Mouse (Mus musculus) stomach, postnatal 0 days (tissue): ENCODE results near the gene Cacnb1. TPM values are rescaled to one million over a fixed set of nuclear protein-coding genes. Genes with fewer than 3 reads are reported as not detected.

Experiments
- ATAC-seq: fragments of 200-750 bp; cut with Nextera tagmentation; 2 replicates; pipeline ENCODE4 v1.8.0; 2017; ENCODE audit not compliant: low FRiP score, low TSS enrichment
- DNase-seq: peaks from one replicate; pipeline ENCODE4 v3.0.0-alpha.2; 2016; ENCODE audit warnings: low spot score
- H3K27ac ChIP-seq: fragments of 300-500 bp; sonication (generic); replicated peaks from 2 replicates; pipeline ENCODE4 v1.5.1; 2014; ENCODE audit warnings: mild to moderate bottlenecking, control low read depth
- H3K27me3 ChIP-seq: fragments of 300-500 bp; sonication (generic); 2 replicates; pipeline ENCODE4 v1.6.1; 2014; ENCODE audit warnings: low read length; ENCODE audit not compliant: control insufficient read depth, insufficient read depth
- H3K36me3 ChIP-seq: fragments of 300-500 bp; sonication (generic); 2 replicates; pipeline ENCODE4 v1.6.1; 2014; ENCODE audit warnings: low read length, mixed read lengths; ENCODE audit not compliant: control insufficient read depth, insufficient read depth
- H3K4me1 ChIP-seq: fragments of 300-500 bp; sonication (generic); replicated peaks from 2 replicates; pipeline ENCODE4 v1.6.1; 2014; ENCODE audit warnings: antibody characterized with exemption; ENCODE audit not compliant: control insufficient read depth, insufficient read depth
- H3K4me2 ChIP-seq: fragments of 300-500 bp; sonication (generic); replicated peaks from 2 replicates; pipeline ENCODE4 v1.6.1; 2014; ENCODE audit warnings: low read depth, mild to moderate bottlenecking, control low read depth, moderate library complexity
- H3K4me3 ChIP-seq: fragments of 300-500 bp; sonication (generic); 2 replicates; pipeline ENCODE4 v1.5.1; 2014; ENCODE audit warnings: low read depth, low read length, control low read depth
- H3K9ac ChIP-seq: fragments of 300-500 bp; sonication (generic); 2 replicates; pipeline ENCODE4 v1.6.1; 2014; ENCODE audit warnings: mild to moderate bottlenecking, low read length, control low read depth, mixed read lengths
- H3K9me3 ChIP-seq: fragments of 300-500 bp; sonication (generic); 2 replicates; pipeline ENCODE4 v1.6.1; 2016; ENCODE audit warnings: low read length; ENCODE audit not compliant: control insufficient read depth
- CTCF ChIP-seq: IDR thresholded peaks from 2 replicates; pipeline ENCODE4 v1.5.1; 2016; ENCODE audit warnings: antibody characterized with exemption, low read depth, mild to moderate bottlenecking, moderate library complexity
- EP300 ChIP-seq: optimal IDR thresholded peaks from 2 replicates; pipeline ENCODE3; 2016; ENCODE audit warnings: antibody characterized with exemption
- WGBS: fragments of 180-500 bp; shearing (Covaris S2); extraction: QIAGEN DNeasy Blood & Tissue Kit; methylation state at CpG from one replicate; pipeline ENCODE4 v1.1.7; 2014; 5-methylcytosine and 5-hydroxymethylcytosine counted together
- polyA plus RNA-seq: library from polyadenylated mRNA; unstranded; fragments of >200 nt; fragmentation: Nextera tagmentation; extraction: Ambion mirVana; gene quantifications from 2 replicates; pipeline ENCODE4 v1.2.1, GENCODE M21; 2015

Gene Cacnb1
- polyA plus RNA-seq, 1 experiment from 2014 or later, result 4.2 TPM

DNA sequence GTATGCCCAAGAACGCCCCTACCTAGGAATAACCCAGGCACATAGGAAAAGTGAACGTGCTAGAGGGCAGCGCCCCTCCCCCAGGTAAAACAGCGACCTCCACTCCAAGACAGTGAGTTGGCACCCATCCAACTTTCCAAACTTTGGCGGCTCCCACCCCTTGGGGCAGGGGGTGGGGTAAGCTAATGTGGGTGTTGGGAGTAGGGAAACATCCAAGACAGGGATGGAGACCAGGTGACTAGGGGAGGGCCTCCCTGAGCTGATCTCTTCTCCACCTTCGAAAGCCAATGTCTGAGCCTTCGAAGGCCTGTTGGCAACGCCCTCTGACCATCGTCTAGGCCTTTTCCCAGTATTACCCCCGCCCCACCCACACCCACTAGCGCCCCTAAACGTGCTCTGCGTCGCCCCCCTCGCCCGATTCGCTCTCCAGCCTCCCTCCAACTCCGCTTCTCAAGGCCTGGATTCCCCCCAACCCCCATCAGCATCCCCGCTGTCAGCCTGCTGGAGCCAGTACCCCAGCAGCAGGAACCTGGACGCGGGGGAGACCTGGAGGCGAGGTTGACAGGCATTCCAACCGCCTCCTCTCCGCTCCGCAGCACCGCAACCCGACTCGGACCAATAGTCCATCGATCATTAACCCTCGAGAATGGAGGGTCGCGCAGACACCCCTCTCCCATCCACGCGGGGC, 1.1 kb downstream of the Cacnb1 start:
- H3K36me3 ChIP-seq, result no peaks in the 10 kb centered on the region
- peak overlapping the region; percentile 76 for H3K9ac ChIP-seq
- no peak for TF ChIP-seq EP300
- no peak for TF ChIP-seq CTCF
- peak overlapping the region; percentile 88 for H3K27ac ChIP-seq
- peak overlapping the region; percentile 64 for H3K4me3 ChIP-seq
- 3% methylated on average over 27 of the region's 34 CpGs for WGBS
- no peaks in the 10 kb centered on the region for H3K9me3 ChIP-seq
- H3K4me2 ChIP-seq, result peak overlapping the region; percentile 95
- no peaks in the 10 kb centered on the region for H3K4me1 ChIP-seq
- H3K27me3 ChIP-seq, result no peaks in the 10 kb centered on the region
- peak; percentile 11; the same call in 1 of the 2 replicates for ATAC-seq
- DNase-seq, result peak; percentile 46

DNA sequence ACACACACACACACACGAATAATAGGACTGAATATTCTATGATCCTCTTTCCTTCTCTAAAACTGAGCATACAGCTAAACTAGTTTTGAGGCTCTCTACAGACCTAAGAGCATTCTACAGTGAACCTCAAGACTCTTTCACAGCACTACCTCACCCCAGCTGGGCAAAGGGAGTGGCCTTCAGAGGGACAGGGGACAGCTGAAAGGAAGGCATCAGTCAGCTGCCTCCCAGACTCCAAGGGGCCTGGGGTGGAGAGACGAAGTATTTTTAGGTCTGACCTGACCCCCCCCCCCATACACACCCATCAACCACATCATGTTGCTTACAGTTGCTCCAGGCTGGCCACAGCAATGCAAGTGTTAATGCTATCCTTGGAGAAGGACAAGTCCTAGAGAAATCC, 1.7 kb downstream of the Cacnb1 start:
- H3K9ac ChIP-seq, result no peak overlapping the region
- WGBS, result 52% methylated on average over 2 of the region's 2 CpGs
- no peak for TF ChIP-seq EP300
- no peak for TF ChIP-seq CTCF
- H3K27me3 ChIP-seq, result no peaks in the 10 kb centered on the region
- peak overlapping the region; percentile 64 for H3K4me3 ChIP-seq
- no peaks in the 10 kb centered on the region for H3K4me1 ChIP-seq
- H3K4me2 ChIP-seq, result peak overlapping the region; percentile 95
- no peaks in the 10 kb centered on the region for H3K36me3 ChIP-seq
- DNase-seq, result no peak
- no peaks in the 10 kb centered on the region for H3K9me3 ChIP-seq
- H3K27ac ChIP-seq, result no peak overlapping the region
- no peak for ATAC-seq

DNA sequence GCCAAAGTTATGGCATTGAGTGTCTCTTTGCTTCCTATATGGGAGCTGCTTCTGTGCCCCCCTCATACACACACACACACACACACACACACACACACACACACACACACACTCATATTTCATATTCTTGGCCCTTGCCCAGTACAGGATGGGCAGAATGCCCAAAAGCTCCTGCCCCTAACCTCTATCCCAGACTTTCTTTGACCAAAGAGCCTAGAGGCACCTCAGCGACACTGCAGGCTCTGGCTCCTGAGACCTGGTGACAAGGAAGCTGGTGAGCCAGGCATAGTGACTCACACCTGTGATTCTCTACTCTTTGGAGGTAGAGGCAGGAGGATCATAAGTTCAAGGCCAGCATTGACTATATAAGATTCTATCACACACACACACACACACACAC, 2.1 kb downstream of the Cacnb1 start:
- Histone ChIP-seq H3K36me3 (no peaks in the 10 kb centered on the region), H3K4me3 (no peak overlapping the region), H3K4me1 (no peaks in the 10 kb centered on the region), H3K27ac (no peak overlapping the region), H3K27me3 (no peaks in the 10 kb centered on the region), H3K9me3 (no peaks in the 10 kb centered on the region), H3K4me2 (no peak overlapping the region), H3K9ac (no peak overlapping the region)
- TF ChIP-seq CTCF (peak; percentile 24), EP300 (no peak)
- peak; percentile 43; the same call in 1 of the 2 replicates for ATAC-seq
- 27% methylated on average over 1 of the region's 1 CpGs for WGBS
- peak; percentile 44 for DNase-seq

DNA sequence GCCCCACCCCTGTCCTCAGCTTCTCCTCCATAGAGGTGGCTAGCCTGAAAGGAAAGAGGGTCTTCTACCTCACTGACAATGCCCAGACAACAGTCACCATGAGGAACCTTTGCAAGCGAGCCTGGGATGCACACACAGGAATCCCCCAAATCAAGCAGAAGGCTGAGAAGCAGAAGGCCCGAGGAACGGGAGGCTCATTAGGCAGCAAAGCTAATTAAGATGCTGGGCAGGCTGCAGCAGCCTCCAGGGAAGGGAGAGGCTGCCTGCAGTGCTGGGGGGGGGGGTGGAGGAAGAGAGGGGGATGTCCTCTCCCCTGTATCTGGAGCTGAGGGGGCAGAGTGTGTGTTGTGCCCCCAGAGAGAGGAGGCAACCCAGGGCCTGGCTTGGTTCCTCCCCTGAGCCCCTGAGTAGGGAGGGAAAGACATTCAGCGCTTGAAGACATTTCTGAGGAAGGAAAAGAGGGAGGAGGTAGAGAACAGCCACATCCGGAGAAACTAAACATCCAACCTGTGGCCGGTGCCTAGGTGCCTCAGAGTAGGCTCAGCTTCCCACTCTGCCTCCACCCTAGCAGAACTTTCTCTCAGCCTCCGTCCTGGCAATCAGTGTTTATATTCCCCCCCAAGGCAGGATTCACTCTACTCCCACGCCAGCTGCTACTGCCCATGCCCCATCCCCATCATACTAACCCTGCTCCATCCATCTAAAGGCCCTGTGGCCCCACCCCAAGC, 2.8 kb downstream of the Cacnb1 start:
- Histone ChIP-seq H3K4me1 (no peaks in the 10 kb centered on the region), H3K9me3 (no peaks in the 10 kb centered on the region), H3K27me3 (no peaks in the 10 kb centered on the region), H3K27ac (no peak overlapping the region), H3K36me3 (no peaks in the 10 kb centered on the region), H3K9ac (no peak overlapping the region), H3K4me2 (no peak overlapping the region), H3K4me3 (no peak overlapping the region)
- DNase-seq (no peak), ATAC-seq (no peak)
- WGBS, result 55% methylated on average over 8 of the region's 8 CpGs
- TF ChIP-seq EP300 (no peak), CTCF (no peak)

DNA sequence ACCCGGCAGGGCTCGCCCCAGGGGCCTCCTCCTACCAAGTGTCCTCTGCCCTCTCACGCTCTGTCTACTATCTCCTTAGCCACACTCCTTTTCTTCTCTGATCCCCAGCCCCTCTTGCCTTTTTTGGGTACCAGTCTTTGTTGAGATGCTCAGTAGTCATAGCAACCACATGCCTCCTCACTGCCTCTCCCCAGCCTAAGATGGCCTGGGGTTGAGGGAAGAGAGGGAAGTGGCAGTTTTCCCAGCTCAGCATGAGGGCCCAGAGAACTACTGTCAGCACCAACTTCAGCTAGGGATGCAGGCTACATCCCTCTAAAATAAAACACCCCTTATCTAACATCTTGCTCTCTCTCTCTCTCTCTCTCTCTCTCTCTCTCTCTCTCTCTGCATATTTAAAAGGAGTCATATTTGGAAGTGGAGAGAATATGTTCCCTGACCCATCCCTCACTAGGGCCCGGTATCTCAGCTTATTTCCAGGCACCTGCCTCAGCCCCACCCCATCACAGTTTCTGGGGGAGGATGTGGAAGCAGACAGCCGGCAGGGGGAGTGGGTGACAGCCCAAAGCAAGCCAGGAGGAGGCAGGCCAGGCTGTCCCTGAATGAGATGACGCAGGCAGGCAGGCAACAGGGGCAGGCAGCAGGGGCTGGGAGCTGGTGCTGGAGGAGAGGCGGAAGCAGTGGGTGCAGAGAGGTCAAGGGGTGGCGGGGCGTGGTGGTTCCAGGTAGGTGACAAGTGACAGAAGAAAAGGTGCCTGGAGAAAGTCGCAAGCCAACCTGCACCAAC, 3.8 kb downstream of the Cacnb1 start:
- no peak overlapping the region for H3K4me2 ChIP-seq
- 42% methylated on average over 10 of the region's 10 CpGs for WGBS

More for the DNA sequence above, 3.8 kb downstream of the Cacnb1 start:
- Histone ChIP-seq H3K27ac (no peak overlapping the region), H3K4me1 (no peaks in the 10 kb centered on the region), H3K9me3 (no peaks in the 10 kb centered on the region), H3K9ac (no peak overlapping the region), H3K27me3 (no peaks in the 10 kb centered on the region), H3K4me3 (no peak overlapping the region), H3K36me3 (no peaks in the 10 kb centered on the region)
- peak; percentile 73 for DNase-seq
- TF ChIP-seq EP300 (no peak), CTCF (peak; percentile 74)
- ATAC-seq, result peak; percentile 32; the same call in 1 of the 2 replicates
